Mouse (Mus musculus) left cerebral cortex, postnatal 25 days (tissue): ENCODE results near the gene Olfr972. TPM values are rescaled to one million over a fixed set of nuclear protein-coding genes. Genes with fewer than 3 reads are reported as not detected.
"Not testable (repeated sequence)": the region's sequence is repeated elsewhere in the genome, so short reads cannot be mapped to it uniquely, and the experiment has no call there.

Experiments
- DNase-seq, 2 experiments: peaks; one replicate each; pipeline ENCODE4 v3.0.0; 2022; ENCODE audit warnings: low spot score in 2 of 2, mixed read lengths in 1 of 2
- intact Hi-C: fragments of 180-260 bp; cut with DNase I; formaldehyde crosslinking; loops from one replicate; pipeline ENCODE4 v1.15.1; 2025
- total RNA-seq, 2 experiments: library from RNA; stranded (reverse); gene quantifications; 2 replicates each; pipeline ENCODE4 v1.2.3; 2021

Gene Olfr972
- not detected for total RNA-seq

- intact Hi-C loops = no loop called here
- no peak for DNase-seq
Measured at GRCm38 (mm10) chr9:39866122-39866521, at the start of gene Olfr972. Gene Olfr972, plus strand, starts transcription at chr9:39866422.

- intact Hi-C loops = not testable (repeated sequence)
Measured at GRCm38 (mm10) chr9:39836576-39836975, 29.6 kb upstream of the Olfr972 start, which contains the start of gene Olfr971. Gene Olfr971, plus strand, starts transcription at chr9:39836876.

GRCm38 (mm10) chr9:39871986-39872385 is 5.8 kb downstream of the Olfr972 start:
- DNase-seq, intact Hi-C loops: not testable (repeated sequence)

More at GRCm38 (mm10) chr9:39836576-39836975, 29.6 kb upstream of the Olfr972 start, which contains the start of gene Olfr971:
- not testable (repeated sequence) for DNase-seq

GRCm38 (mm10) chr9:39877541-39878396 is 11.5 kb downstream of the Olfr972 start:
- intact Hi-C loops, DNase-seq: not testable (repeated sequence)

GRCm38 (mm10) chr9:39905106-39905505 is 38.9 kb downstream of the Olfr972 start:
- no peak for DNase-seq
- intact Hi-C loops = no loop called here

GRCm38 (mm10) chr9:39907036-39907435 is 40.8 kb downstream of the Olfr972 start, which contains the start of gene Olfr229:
Gene Olfr229, plus strand, starts transcription at chr9:39907336.
- DNase-seq = no peak
- intact Hi-C loops = no loop called here

- no peak for DNase-seq
- intact Hi-C loops = no loop called here
Measured at GRCm38 (mm10) chr9:39909939-39910338, 43.7 kb downstream of the Olfr972 start.

Other genes starting within 250 kb of the Olfr972 start
- gene Olfr960, start 245.0 kb upstream of the Olfr972 start, total RNA-seq = not detected
- not detected for gene Olfr961, start 221.3 kb upstream of the Olfr972 start, total RNA-seq
- not detected for gene Olfr963, start 199.2 kb upstream of the Olfr972 start, total RNA-seq
- not detected for gene Olfr149, start 159.3 kb upstream of the Olfr972 start, total RNA-seq
- gene Olfr965, start 155.1 kb upstream of the Olfr972 start, total RNA-seq = not detected
- gene Olfr150, start 135.4 kb upstream of the Olfr972 start, total RNA-seq = not detected
- gene Olfr967, start 120.2 kb upstream of the Olfr972 start, total RNA-seq = not detected
- gene Olfr968, start 83.2 kb upstream of the Olfr972 start, total RNA-seq = not detected
- not detected for gene Olfr969, start 75.5 kb upstream of the Olfr972 start, total RNA-seq
- gene Olfr970, start 57.6 kb upstream of the Olfr972 start, total RNA-seq = not detected
- gene Olfr971, start 29.5 kb upstream of the Olfr972 start, total RNA-seq = not detected
- not detected for gene Olfr229, start 40.9 kb downstream of the Olfr972 start, total RNA-seq
- not detected for gene Olfr974, start 71.1 kb downstream of the Olfr972 start, total RNA-seq
- not detected for gene Olfr975, start 85.6 kb downstream of the Olfr972 start, total RNA-seq
- gene Olfr976, start 94.7 kb downstream of the Olfr972 start, total RNA-seq = not detected
- gene Olfr978, start 125.7 kb downstream of the Olfr972 start, total RNA-seq = not detected
- not detected for gene Olfr979, start 137.0 kb downstream of the Olfr972 start, total RNA-seq
- not detected for gene Olfr980, start 143.2 kb downstream of the Olfr972 start, total RNA-seq
- gene Olfr981, start 155.0 kb downstream of the Olfr972 start, total RNA-seq = not detected
- not detected for gene Olfr982, start 207.4 kb downstream of the Olfr972 start, total RNA-seq
- not detected for gene Olfr983, start 227.2 kb downstream of the Olfr972 start, total RNA-seq
- not detected for gene Olfr984, start 247.8 kb downstream of the Olfr972 start, total RNA-seq